8 mouse cellular contexts compared by ENCODE assay signal in the genomic region with DNA sequence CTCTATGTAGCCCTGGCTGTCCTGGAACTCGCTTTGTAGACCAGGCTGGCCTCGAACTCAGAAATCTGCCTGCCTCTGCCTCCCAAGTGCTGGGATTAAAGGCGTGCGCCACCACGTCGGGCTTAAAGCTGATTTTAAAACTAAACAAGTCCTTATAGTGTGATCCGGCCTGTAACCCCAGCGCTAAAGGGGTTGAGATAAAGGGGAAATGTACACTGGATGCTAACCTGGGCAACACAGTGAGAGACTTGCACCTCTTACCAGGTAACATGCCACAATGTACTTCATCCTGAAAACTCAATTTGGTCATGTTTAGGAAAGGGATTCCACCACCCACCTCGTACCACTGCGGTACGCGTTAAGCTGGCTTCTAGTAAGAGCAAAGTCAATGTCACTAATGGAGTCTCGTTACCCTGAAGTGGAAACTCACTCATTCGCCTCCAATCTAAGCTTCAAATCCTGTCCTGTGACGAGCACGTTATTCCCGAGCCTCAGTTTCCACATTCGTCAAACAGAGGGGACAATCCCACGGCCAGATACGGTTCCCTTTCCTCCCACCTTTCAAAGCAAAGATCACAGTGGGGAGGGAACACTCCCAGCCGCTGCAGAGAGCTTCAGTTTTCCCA. TPM values are rescaled to one million over a fixed set of nuclear protein-coding genes. Genes with fewer than 3 reads are reported as not detected.
DNase-seq lines count a peak whose midpoint lies in the region; ATAC-seq and TF ChIP-seq lines count a peak whose summit lies in the region.

No protein-coding gene starts in this region.

- H3K4me2 ChIP-seq in heart, embryonic 12.5 days, result peak overlapping the region; percentile 82
- H3K4me2 ChIP-seq in forebrain, embryonic 16.5 days (ENCODE audit: low read length), result peak overlapping the region; percentile 75
- H3K4me2 ChIP-seq in liver, embryonic 16.5 days (ENCODE audit: low read depth, low read length), result peak overlapping the region; percentile 91

- peaks cover 46% of the 10 kb centered on the region for H3K4me1 ChIP-seq in heart, embryonic 12.5 days (replicated peaks)
- H3K4me1 ChIP-seq in ES-Bruce4 (ENCODE audit: control insufficient read depth, insufficient read depth, low read length), result no peaks in the 10 kb centered on the region
- peaks cover 28% of the 10 kb centered on the region for H3K4me1 ChIP-seq in forebrain, embryonic 16.5 days (replicated peaks; ENCODE audit: control insufficient read depth, insufficient read depth, low read length)
- peaks cover 61% of the 10 kb centered on the region for H3K4me1 ChIP-seq in liver, embryonic 16.5 days (ENCODE audit: control insufficient read depth, low read depth, low read length)

- TF ChIP-seq POLR2A in ES-Bruce4 (IDR thresholded peaks at IDR 0.05; ENCODE audit: insufficient read depth, low read length), result no peak

- 22% methylated on average over 21 of the region's 21 CpGs for WGBS in heart, embryonic 12.5 days
- 33% methylated on average over 21 of the region's 21 CpGs for whole genome bisulfite sequencing in forebrain, embryonic 16.5 days
- WGBS in liver, embryonic 16.5 days (ENCODE audit: insufficient replicate concordance), result 19% methylated on average over 21 of the region's 21 CpGs

- H3K27me3 ChIP-seq in heart, embryonic 12.5 days (replicated peaks), result peaks cover 4% of the 10 kb centered on the region; the same call in 1 of the 2 replicates
- H3K27me3 ChIP-seq in ES-Bruce4 (ENCODE audit: control insufficient read depth, insufficient read depth, low read length, poor library complexity, severe bottlenecking), result no peaks in the 10 kb centered on the region
- H3K27me3 ChIP-seq in forebrain, embryonic 16.5 days (replicated peaks; ENCODE audit: control insufficient read depth, insufficient read depth, low read length), result no peaks in the 10 kb centered on the region
- no peaks in the 10 kb centered on the region for H3K27me3 ChIP-seq in liver, embryonic 16.5 days (ENCODE audit: control insufficient read depth, insufficient read depth, low read depth, low read length)

- no peak for ATAC-seq in heart, embryonic 12.5 days (ENCODE audit: insufficient number of reproducible peaks, low FRiP score)
- ATAC-seq in forebrain, embryonic 16.5 days, result no peak
- no peak for ATAC-seq in liver, embryonic 16.5 days (ENCODE audit: low read depth)

- peak overlapping the region; percentile 81 for H3K4me3 ChIP-seq in heart, embryonic 12.5 days
- H3K4me3 ChIP-seq in ES-Bruce4 (ENCODE audit: low read depth, low read length), result peak overlapping the region; percentile 94
- H3K4me3 ChIP-seq in forebrain, embryonic 16.5 days (replicated peaks; ENCODE audit: low read length), result peak overlapping the region; percentile 65
- peak overlapping the region; percentile 96 for H3K4me3 ChIP-seq in liver, embryonic 16.5 days (ENCODE audit: low read depth, low read length)

- no peak for TF ChIP-seq CTCF in ES-Bruce4 (IDR thresholded peaks at IDR 0.05; ENCODE audit: low read depth, low read length)

- H3K27ac ChIP-seq in heart, embryonic 12.5 days (ENCODE audit: poor library complexity, severe bottlenecking), result peak overlapping the region; percentile 87
- no peak overlapping the region for H3K27ac ChIP-seq in ES-Bruce4 (ENCODE audit: insufficient read depth, low read length)
- H3K27ac ChIP-seq in forebrain, embryonic 16.5 days (ENCODE audit: low read length), result peak overlapping the region; percentile 54
- peak overlapping the region; percentile 83 for H3K27ac ChIP-seq in liver, embryonic 16.5 days (ENCODE audit: low read length)

- no peak for DNase-seq in heart, postnatal 14 days
- DNase-seq in right cerebral cortex, postnatal 25 days, result no peak
- DNase-seq in spleen, postnatal 14 days (ENCODE audit: low spot score in 2 of 2), result no peak
- no peak for DNase-seq in frontal cortex, postnatal 14 days (ENCODE audit: low spot score in 2 of 2)

- TF ChIP-seq EP300 in ES-Bruce4 (IDR thresholded peaks at IDR 0.05; ENCODE audit: insufficient read depth, low read depth, low read length), result no peak

- H3K9ac ChIP-seq in heart, embryonic 12.5 days, result peak overlapping the region; percentile 90
- peak overlapping the region; percentile 97 for H3K9ac ChIP-seq in ES-Bruce4 (ENCODE audit: low read depth, poor library complexity, severe bottlenecking)
- peak overlapping the region; percentile 85 for H3K9ac ChIP-seq in forebrain, embryonic 16.5 days (replicated peaks; ENCODE audit: low read depth, low read length)
- H3K9ac ChIP-seq in liver, embryonic 16.5 days (ENCODE audit: low read depth, low read length), result peak overlapping the region; percentile 92

- H3K9me3 ChIP-seq in heart, embryonic 12.5 days (replicated peaks), result no peaks in the 10 kb centered on the region
- no peaks in the 10 kb centered on the region for H3K9me3 ChIP-seq in ES-Bruce4 (replicated peaks; ENCODE audit: control insufficient read depth, insufficient read depth, low read length, poor library complexity, severe bottlenecking)
- no peaks in the 10 kb centered on the region for H3K9me3 ChIP-seq in forebrain, embryonic 16.5 days (ENCODE audit: control insufficient read depth, low read length)
- no peaks in the 10 kb centered on the region for H3K9me3 ChIP-seq in liver, embryonic 16.5 days (replicated peaks; ENCODE audit: control insufficient read depth, low read length)

- intact Hi-C loops in heart, postnatal 14 days (cut with DNase I), result no loop called here

- H3K36me3 ChIP-seq in heart, embryonic 12.5 days, result no peaks in the 10 kb centered on the region
- no peaks in the 10 kb centered on the region for H3K36me3 ChIP-seq in ES-Bruce4 (ENCODE audit: control insufficient read depth, insufficient read depth, low read length, poor library complexity, severe bottlenecking)
- no peaks in the 10 kb centered on the region for H3K36me3 ChIP-seq in forebrain, embryonic 16.5 days (ENCODE audit: control insufficient read depth, insufficient read depth)
- H3K36me3 ChIP-seq in liver, embryonic 16.5 days (ENCODE audit: control insufficient read depth, insufficient read depth), result no peaks in the 10 kb centered on the region

RNA-seq across cellular contexts. Expression of gene Ptpn11, which starts 0.9 kb away (rescaled TPM):
- polyA plus RNA-seq in heart, embryonic 12.5 days (2016; fragmentation: Nextera tagmentation; extraction: Ambion mirVana), result 22.9 and 24.3 TPM in 2 replicates
- total RNA-seq in heart, postnatal 14 days (2021), result 100 to 1,000 TPM; 147 to 166 TPM
- 64.9 and 66.8 TPM in 2 replicates for polyA plus RNA-seq in ES-Bruce4 (2011; ENCODE audit: insufficient read depth, insufficient read length, low read depth, missing spikeins)
- polyA plus RNA-seq in forebrain, embryonic 16.5 days (2015; fragmentation: Nextera tagmentation; extraction: Ambion mirVana), result 22.5 and 23.8 TPM in 2 replicates
- polyA plus RNA-seq in liver, embryonic 16.5 days (2015; fragmentation: Nextera tagmentation; extraction: Ambion mirVana), result 6.6 and 7.0 TPM in 2 replicates

RNA-seq across cellular contexts. Expression of gene Rpl6, which starts 14.0 kb away (rescaled TPM):
- polyA plus RNA-seq in heart, embryonic 12.5 days (2016; fragmentation: Nextera tagmentation; extraction: Ambion mirVana), result 377 and 402 TPM in 2 replicates
- 100 to 1,000 TPM; 556 to 621 TPM for total RNA-seq in heart, postnatal 14 days (2021)
- 2,022 and 2,082 TPM in 2 replicates for polyA plus RNA-seq in ES-Bruce4 (2011; ENCODE audit: insufficient read depth, insufficient read length, low read depth, missing spikeins)
- 361 and 392 TPM in 2 replicates for polyA plus RNA-seq in forebrain, embryonic 16.5 days (2015; fragmentation: Nextera tagmentation; extraction: Ambion mirVana)
- 278 and 327 TPM in 2 replicates for polyA plus RNA-seq in liver, embryonic 16.5 days (2015; fragmentation: Nextera tagmentation; extraction: Ambion mirVana)

RNA-seq across cellular contexts. Expression of gene Hectd4, which starts 29.7 kb away (rescaled TPM):
- 5.1 and 6.8 TPM in 2 replicates for polyA plus RNA-seq in heart, embryonic 12.5 days (2016; fragmentation: Nextera tagmentation; extraction: Ambion mirVana)
- 10 to 100 TPM; 25.1 to 27.6 TPM for total RNA-seq in heart, postnatal 14 days (2021)
- 13.5 and 15.9 TPM in 2 replicates for polyA plus RNA-seq in ES-Bruce4 (2011; ENCODE audit: insufficient read depth, insufficient read length, low read depth, missing spikeins)
- 18.2 and 20.1 TPM in 2 replicates for polyA plus RNA-seq in forebrain, embryonic 16.5 days (2015; fragmentation: Nextera tagmentation; extraction: Ambion mirVana)
- polyA plus RNA-seq in liver, embryonic 16.5 days (2015; fragmentation: Nextera tagmentation; extraction: Ambion mirVana), result 8.5 and 8.7 TPM in 2 replicates
